Mouse (Mus musculus) neural tube, embryonic 10.5 days (tissue): Measurements from ENCODE around the gene Hip1r.
A peak's percentile ranks its signal among the peaks of the same experiment; 100 is the strongest.
"Not testable (repeated sequence)": the region's sequence is repeated elsewhere in the genome, so short reads cannot be mapped to it uniquely, and the experiment has no call there.

Experiments used
- DNase-seq: peaks from one replicate; pipeline ENCODE4 v3.0.0-alpha.2; 2017; ENCODE audit warnings: low spot score; ENCODE audit errors: extremely low spot score

Gene Hip1r

GRCm38 (mm10) chr5:124034471-124034870, 61.0 kb downstream of the Hip1r start:
- DNase-seq = no peak

GRCm38 (mm10) chr5:124035406-124035805, 62.0 kb downstream of the Hip1r start:
- DNase-seq = no peak

DNA sequence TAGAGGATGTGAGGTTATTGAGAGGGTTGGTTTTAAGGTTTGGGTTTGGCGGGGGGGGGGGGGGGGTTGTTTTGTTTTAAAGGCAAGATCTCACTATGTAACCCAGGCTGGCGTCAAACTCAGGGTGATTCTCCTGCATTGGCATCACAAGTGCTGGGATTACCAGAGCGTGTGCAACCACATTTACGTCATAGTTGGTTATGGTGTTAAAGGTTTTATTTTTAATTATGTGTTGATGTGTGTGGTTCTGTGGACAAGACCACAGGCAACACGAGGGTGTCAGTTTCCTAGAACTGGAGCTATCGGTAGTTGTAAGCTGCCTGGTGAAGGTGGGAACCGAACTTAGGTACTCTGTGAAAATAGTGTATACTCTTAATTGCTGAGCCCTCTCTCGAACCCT, 62.4 kb downstream of the Hip1r start:
- no peak for DNase-seq

DNA sequence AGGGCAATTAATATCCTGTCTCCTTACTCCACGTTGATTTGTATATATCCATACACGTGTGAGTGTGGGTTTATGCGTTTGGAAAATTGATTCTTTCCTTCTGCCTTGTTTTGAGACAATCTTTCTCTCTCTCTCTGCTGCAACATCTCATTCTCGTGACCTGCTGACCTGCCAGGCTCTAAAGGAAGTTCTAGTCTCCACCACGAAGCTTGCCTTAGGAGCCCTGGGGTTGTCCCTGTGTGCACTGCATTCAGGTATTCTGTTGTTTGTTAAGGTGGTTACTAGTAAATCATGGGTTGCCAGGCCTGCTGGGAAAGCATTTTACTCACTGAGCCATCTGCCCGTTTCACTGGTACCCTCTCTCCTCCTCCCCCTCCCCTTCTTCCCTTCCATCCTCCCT, 62.9 kb downstream of the Hip1r start:
- no peak for DNase-seq

- no peak for DNase-seq
These were observed 63.4 kb downstream of the Hip1r start for GRCm38 (mm10) chr5:124036836-124037235.

DNA sequence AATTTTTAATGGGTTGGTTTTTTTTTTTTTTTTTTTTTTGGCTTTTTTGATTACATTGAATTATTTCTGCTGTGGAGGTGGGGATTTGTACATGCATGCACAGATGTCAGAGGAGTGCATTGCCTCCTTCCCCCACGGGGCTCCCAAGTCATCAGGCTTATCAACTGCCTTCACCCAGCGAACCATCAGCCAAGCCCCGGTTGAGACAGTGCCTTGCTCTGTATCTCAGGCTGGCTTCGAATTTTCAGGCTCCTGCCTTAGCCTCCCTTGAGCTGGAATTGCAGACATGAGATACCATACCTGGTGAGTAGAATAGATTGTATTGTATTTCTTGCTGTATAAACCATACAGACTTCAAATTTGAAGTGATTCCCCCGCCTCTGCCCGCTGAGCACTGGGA, 66.2 kb downstream of the Hip1r start:
- DNase-seq = no peak

- no peak for DNase-seq
These were observed 67.7 kb downstream of the Hip1r start for GRCm38 (mm10) chr5:124041097-124041496.

GRCm38 (mm10) chr5:124043212-124043978, 70.0 kb downstream of the Hip1r start:
- DNase-seq = peak; percentile 62

DNA sequence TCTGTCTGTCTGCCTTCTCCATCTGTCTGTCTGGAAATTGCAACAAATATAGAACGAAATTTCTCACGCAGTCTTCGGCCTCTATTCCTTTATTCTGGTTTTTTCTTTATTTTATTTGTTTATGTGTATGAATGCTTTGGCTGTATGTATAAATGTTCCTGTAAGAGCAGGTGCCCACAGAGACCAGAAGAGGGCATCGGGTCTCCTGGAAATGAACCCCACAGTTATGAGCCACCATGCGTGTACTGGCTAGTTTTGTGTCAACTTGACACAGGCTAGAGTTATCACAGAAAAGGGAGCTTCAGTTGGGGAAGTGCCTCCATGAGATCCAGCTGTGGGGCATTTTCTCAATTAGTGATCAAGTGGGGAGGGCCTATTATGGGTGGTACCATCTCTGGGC, 70.6 kb downstream of the Hip1r start:
- DNase-seq = no peak

DNA sequence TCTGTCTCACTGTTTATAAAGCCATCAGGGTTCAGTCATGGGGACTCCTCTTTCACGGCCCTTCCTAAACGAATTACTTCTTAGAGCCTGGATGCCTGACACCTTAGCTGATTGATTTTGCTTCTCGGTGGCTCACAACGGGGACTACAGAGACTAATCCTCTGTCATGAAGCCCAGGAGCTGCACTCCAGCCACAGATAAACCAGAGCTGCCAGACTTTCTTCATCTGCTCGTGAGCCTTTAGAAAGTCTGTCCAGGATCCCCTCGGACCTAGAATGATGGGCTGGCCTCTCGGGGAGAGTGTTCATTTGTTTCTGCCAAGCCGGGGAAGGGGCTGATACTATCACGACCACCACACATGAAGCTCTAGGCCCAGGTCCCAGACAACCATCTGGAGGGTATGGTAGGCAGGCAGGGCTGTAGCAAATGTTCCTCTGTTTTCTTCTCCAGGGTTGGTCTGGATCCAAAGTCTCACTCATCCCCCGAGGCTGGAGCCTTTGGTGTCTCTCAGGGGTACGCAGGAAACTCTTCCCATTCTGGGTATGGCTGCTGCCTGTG, 72.1 kb downstream of the Hip1r start:
- DNase-seq = no peak

GRCm38 (mm10) chr5:124046741-124047401, 73.4 kb downstream of the Hip1r start:
- DNase-seq = no peak

- DNase-seq = no peak
These were observed 76.0 kb downstream of the Hip1r start for GRCm38 (mm10) chr5:124049249-124050045.

DNA sequence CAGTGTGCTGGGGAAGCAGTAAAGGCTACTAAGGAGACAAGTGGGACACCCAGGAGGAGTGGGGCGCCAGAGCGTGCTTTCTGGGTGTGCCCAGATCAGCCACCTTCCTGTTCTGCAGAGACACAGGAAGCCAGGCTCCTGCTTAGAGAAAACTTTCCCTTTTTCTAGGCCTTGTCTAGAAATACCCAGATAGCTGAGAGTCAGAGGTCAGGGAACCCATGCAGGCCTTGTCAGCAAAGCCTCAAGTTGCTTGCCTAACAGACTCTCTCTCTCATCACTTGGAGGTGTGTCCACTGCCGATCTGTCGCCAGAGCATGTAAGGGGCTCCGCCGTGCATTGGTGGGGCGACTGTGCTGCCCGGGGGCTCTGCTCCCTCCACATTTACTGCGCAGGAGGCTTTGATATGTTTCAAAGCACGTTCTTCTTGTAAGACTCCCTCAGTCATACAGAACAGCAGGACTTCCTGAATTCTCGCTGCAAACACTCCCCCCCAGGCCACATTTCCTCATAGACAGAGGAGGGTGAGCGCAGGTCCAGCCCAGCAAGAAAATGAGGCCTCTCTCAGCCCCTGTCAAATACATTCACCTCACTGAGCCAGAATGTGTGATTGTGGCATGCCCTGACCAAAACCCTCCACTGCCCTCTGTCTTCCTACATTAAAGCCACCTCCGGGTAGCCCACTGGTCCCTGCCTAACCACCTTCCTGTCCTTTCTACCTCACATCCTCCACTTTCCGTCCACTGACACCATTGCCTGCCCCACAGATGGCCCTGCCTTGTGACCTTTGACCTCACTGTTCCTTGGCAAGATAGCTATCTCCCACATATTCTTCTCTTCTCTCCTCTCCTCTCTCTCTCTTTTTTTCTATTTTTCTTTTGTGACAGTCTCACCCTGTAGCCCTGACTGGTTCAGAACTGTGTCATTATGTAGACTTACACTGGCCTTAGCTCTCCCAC, 76.9 kb downstream of the Hip1r start:
- no peak for DNase-seq

- no peak for DNase-seq
These were observed 78.6 kb downstream of the Hip1r start for GRCm38 (mm10) chr5:124051899-124052491.

DNA sequence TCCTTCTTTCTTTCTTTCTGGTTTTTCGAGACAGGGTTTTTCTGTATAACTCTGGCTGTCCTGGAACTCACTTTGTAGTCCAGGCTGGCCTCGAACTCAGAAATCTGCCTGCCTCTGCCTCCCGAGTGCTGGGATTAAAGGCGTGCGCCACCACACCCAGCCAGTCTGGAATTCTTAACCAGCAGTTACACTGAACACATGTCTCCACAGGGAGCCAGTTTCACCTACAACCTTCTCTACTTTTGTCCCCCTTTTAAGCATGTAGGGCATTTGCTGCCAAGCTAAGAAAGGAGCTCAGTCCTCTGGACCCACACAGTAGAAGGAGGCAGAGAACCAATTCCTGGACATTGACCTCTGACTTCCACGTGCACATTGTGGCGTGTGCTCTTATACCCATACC, 79.2 kb downstream of the Hip1r start:
- DNase-seq = not testable (repeated sequence)
